Mouse (Mus musculus) monocyte, adult 5-6 weeks (primary cell): ENCODE data around the gene Dapk2. TPM values are rescaled to one million over a fixed set of nuclear protein-coding genes. Genes with fewer than 3 reads are reported as not detected.
A peak's percentile ranks its signal among the peaks of the same experiment; 100 is the strongest.
"Not testable (repeated sequence)": the region's sequence is repeated elsewhere in the genome, so short reads cannot be mapped to it uniquely, and the experiment has no call there.

Experiments
- ATAC-seq: fragments of 153-309, 156-312 bp; replicated peaks from 2 replicates; pipeline ENCODE4 v1.8.0; 2017; ENCODE audit warnings: mild to moderate bottlenecking; ENCODE audit not compliant: low TSS enrichment, insufficient number of reproducible peaks, severe bottlenecking, poor library complexity, low FRiP score
- total RNA-seq: library from RNA; stranded (forward); fragments of 200-1000, 200-491, 200-594 nt; gene quantifications from 3 replicates; pipeline ENCODE4 v1.2.3, GENCODE M21; 2017

The Dapk2 gene
- total RNA-seq, 1 experiment from 2014 or later = 15.3 TPM

GRCm38 (mm10) chr9:66285241-66285640, 127.2 kb downstream of the Dapk2 start:
- ATAC-seq = not testable (repeated sequence)

- no peak for ATAC-seq
Observed at GRCm38 (mm10) chr9:66285901-66286300, 127.9 kb downstream of the Dapk2 start.

- ATAC-seq = no peak
Observed at GRCm38 (mm10) chr9:66290727-66291126, 132.7 kb downstream of the Dapk2 start.

- no peak for ATAC-seq
Observed at GRCm38 (mm10) chr9:66293319-66293718, 135.3 kb downstream of the Dapk2 start.

- no peak for ATAC-seq
Observed at GRCm38 (mm10) chr9:66294227-66294626, 136.2 kb downstream of the Dapk2 start.

GRCm38 (mm10) chr9:66294980-66295410, 137.0 kb downstream of the Dapk2 start:
- ATAC-seq = no peak

- ATAC-seq = no peak
Observed at GRCm38 (mm10) chr9:66295577-66296120, 137.6 kb downstream of the Dapk2 start.

- ATAC-seq = no peak
Observed at GRCm38 (mm10) chr9:66298783-66299182, 140.8 kb downstream of the Dapk2 start.

- ATAC-seq = no peak
Observed at GRCm38 (mm10) chr9:66300448-66301027, 142.5 kb downstream of the Dapk2 start.

- no peak for ATAC-seq
Observed at GRCm38 (mm10) chr9:66304320-66305090, 146.5 kb downstream of the Dapk2 start.

GRCm38 (mm10) chr9:66305121-66306112, 147.4 kb downstream of the Dapk2 start:
- ATAC-seq = no peak; the same call in 1 of the 2 replicates

GRCm38 (mm10) chr9:66306414-66306813, 148.4 kb downstream of the Dapk2 start:
- ATAC-seq = no peak

GRCm38 (mm10) chr9:66307341-66307740, 149.3 kb downstream of the Dapk2 start:
- ATAC-seq = 0 out of 2 replicates have a peak, but pooled peaks have one; percentile 22

GRCm38 (mm10) chr9:66308741-66309140, 150.7 kb downstream of the Dapk2 start:
- no peak for ATAC-seq

GRCm38 (mm10) chr9:66311458-66311857, 153.4 kb downstream of the Dapk2 start:
- no peak for ATAC-seq

GRCm38 (mm10) chr9:66316603-66317002, 158.6 kb downstream of the Dapk2 start:
- no peak for ATAC-seq
